Mouse (Mus musculus): ENCODE measurements around the gene Gm17535. TPM values are rescaled to one million over a fixed set of nuclear protein-coding genes. Genes with fewer than 3 reads are reported as not detected.
"Not testable (repeated sequence)": the region's sequence is repeated elsewhere in the genome, so short reads cannot be mapped to it uniquely, and the experiment has no call there.

The Gm17535 gene
- not detected for total RNA-seq (2021)
- long read RNA-seq, experiment 1 = 0 reads
- long read RNA-seq, experiment 2 = 0 reads

DNA sequence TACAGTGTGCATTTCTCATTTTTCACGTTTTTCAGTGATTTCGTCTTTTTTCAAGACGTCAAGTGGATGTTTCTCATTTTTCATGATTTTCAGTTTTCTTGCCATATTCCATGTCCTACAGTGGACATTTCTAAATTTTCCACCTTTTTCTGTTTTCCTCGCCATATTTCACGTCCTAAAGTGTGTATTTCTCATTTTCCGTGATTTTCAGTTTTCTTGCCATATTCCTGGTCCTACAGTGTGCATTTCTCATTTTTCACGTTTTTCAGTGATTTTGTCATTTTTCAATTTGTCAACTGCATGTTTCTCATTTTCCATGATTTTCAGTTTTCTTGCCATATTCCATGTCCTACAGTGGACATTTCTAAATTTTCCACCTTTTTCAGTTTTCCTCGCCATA, at the start of gene Gm17535:
TSS of gene Gm17535 (plus strand) at position 301 of the 400 bp plus-strand sequence.
- not testable (repeated sequence) for DNase-seq (ENCODE audit: low spot score)

DNA sequence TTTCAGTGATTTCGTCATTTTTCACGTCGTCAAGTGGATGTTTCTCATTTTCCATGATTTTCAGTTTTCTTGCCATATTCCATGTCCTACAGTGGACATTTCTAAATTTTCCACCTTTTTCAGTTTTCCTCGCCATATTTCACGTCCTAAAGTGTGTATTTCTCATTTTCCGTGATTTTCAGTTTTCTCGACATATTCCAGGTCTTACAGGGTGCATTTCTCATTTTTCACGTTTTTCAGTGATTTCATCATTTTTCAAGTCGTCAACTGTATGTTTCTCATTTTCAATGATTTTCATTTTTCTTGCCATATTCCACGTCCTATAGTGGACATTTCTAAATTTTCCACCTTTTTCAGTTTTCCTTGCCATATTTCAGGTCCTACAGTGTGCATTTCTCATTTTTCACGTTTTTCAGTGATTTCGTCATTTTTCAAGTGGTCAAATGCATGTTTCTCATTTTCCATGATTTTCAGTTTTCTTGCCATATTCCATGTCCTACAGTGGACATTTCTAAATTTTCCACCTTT, 33.9 kb upstream of the Gm17535 start, which contains the start of gene Gm10722:
TSS of gene Gm10722 (plus strand) at position 478 of the 528 bp plus-strand sequence.
- peak; percentile 1 for DNase-seq (ENCODE audit: low spot score)

DNA sequence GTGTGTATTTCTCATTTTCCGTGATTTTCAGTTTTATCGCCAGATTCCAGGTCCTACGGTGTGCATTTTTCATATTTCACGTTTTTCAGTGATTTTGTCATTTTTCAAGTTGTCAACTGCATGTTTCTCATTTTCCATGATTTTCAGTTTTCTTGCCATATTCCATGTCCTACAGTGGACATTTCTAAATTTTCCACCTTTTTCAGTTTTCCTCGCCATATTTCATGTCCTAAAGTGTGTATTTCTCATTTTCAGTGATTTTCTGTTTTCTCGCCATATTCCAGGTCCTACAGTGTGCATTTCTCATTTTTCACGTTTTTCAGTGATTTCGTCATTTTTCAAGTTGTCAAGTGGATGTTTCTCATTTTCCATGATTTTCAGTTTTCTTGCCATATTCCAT, 33.4 kb upstream of the Gm17535 start:
- DNase-seq (ENCODE audit: low spot score) = peak; percentile 26

DNA sequence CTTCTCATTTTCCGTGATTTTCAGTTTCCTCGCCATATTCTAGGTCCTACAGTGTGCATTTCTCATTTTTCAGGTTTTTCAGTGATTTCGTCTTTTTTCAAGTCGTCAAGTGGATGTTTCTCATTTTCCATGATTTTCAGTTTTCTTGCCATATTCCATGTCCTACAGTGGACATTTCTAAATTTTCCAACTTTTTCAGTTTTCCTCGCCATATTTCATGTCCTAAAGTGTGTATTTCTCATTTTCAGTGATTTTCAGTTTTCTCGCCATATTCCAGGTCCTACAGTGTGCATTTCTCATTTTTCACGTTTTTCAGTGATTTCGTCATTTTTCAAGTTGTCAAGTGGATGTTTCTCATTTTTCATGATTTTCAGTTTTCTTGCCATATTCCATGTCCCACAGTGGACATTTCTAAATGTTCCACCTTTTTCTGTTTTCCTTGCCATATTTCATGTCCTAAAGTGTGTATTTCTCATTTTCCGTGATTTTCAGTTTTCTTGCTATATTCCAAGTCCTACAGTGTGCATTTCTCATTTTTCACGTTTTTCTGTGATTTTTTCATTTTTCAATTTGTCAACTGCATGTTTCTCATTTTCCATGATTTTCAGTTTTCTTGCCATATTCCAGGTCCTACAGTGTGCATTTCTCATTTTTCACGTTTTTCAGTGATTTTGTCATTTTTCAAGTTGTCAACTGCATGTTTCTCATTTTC, 32.3 kb upstream of the Gm17535 start:
- peak; percentile 100 for DNase-seq (ENCODE audit: low spot score)

DNA sequence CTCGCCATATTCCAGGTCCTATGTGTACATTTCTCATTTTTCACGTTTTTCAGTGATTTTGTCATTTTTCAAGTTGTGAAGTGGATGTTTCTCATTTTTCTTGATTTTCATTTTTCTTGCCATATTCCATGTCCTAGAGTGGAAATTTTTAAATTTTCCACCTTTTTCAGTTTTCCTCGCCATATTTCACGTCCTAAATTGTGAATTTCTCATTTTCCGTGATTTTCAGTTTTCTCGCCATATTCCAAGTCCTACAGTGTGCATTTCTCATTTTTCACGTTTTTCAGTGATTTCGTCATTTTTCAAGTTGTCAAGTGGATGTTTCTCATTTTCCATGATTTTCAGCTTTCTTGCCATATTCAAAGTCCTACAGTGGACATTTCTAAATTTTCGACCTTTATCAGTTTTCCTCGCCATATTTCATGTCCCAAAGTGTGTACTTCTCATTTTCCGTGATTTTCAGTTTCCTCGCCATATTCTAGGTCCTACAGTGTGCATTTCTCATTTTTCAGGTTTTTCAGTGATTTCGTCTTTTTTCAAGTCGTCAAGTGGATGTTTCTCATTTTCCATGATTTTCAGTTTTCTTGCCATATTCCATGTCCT, 31.5 kb upstream of the Gm17535 start, which contains the start of gene Gm11168:
TSS of gene Gm11168 (plus strand) at position 553 of the 603 bp plus-strand sequence.
- not testable (repeated sequence) for DNase-seq (ENCODE audit: low spot score)

DNA sequence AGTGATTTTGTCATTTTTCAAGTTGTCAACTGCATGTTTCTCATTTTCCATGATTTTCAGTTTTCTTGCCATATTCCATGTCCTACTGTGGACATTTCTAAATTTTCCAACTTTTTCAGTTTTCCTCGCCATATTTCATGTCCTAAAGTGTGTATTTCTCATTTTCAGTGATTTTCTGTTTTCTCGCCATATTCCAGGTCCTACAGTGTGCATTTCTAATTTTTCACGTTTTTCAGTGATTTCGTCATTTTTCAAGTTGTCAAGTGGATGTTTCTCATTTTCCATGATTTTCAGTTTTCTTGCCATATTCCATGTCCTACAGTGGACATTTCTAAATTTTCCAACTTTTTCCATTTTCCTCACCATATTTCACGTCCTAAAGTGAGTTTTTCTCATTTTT, 28.2 kb upstream of the Gm17535 start:
- DNase-seq (ENCODE audit: low spot score) = not testable (repeated sequence)

DNA sequence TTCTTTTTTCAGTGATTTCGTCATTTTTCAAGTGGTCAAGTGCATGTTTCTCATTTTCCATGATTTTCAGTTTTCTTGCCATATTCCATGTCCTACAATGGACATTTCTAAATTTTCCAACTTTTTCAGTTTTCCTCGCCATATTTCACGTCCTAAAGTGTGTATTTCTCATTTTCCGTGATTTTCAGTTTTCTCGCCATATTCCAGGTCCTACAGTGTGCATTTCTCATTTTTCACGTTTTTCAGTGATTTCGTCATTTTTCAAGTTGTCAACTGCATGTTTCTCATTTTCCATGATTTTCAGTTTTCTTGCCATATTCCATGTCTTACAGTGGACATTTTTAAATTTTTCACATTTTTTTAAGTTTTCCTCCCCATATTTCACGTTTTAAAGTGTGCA, 27.8 kb upstream of the Gm17535 start:
- DNase-seq (ENCODE audit: low spot score) = peak; percentile 95

DNA sequence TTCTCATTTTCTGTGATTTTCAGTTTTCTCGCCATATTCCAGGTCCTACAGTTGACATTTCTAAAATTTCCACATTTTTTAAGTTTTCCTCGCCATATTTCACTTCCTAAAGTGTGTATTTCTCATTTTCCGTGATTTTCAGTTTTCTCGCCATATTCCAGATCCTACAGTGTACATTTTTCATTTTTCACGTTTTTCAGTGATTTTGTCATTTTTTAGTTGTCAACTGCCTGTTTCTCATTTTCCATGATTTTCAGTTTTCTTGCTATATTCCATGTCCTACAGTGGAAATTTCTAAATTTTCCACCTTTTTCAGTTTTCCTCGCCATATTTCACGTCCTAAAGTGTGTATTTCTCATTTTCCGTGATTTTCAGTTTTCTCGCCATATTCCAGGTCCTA, 27.1 kb upstream of the Gm17535 start:
- not testable (repeated sequence) for DNase-seq (ENCODE audit: low spot score)

DNA sequence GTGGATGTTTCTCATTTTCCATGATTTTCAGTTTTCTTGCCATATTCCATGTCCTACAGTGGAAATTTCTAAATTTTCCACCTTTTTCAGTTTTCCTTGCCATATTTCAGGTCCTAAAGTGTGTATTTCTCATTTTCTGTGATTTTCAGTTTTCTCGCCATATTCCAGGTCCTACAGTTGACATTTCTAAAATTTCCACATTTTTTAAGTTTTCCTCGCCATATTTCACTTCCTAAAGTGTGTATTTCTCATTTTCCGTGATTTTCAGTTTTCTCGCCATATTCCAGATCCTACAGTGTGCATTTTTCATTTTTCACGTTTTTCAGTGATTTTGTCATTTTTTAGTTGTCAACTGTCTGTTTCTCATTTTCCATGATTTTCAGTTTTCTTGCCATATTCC, 25.1 kb upstream of the Gm17535 start:
- DNase-seq (ENCODE audit: low spot score) = not testable (repeated sequence)

DNA sequence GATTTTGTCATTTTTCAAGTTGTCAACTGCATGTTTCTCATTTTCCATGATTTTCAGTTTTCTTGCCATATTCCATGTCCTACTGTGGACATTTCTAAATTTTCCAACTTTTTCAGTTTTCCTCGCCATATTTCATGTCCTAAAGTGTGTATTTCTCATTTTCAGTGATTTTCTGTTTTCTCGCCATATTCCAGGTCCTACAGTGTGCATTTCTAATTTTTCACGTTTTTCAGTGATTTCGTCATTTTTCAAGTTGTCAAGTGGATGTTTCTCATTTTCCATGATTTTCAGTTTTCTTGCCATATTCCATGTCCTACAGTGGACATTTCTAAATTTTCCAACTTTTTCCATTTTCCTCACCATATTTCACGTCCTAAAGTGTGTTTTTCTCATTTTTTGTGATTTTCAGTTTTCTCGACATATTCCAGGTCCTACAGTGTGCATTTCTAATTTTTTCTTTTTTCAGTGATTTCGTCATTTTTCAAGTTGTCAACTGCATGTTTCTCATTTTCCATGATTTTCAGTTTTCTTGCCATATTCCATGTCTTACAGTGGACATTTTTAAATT, 22.3 kb upstream of the Gm17535 start:
- DNase-seq (ENCODE audit: low spot score) = not testable (repeated sequence)

DNA sequence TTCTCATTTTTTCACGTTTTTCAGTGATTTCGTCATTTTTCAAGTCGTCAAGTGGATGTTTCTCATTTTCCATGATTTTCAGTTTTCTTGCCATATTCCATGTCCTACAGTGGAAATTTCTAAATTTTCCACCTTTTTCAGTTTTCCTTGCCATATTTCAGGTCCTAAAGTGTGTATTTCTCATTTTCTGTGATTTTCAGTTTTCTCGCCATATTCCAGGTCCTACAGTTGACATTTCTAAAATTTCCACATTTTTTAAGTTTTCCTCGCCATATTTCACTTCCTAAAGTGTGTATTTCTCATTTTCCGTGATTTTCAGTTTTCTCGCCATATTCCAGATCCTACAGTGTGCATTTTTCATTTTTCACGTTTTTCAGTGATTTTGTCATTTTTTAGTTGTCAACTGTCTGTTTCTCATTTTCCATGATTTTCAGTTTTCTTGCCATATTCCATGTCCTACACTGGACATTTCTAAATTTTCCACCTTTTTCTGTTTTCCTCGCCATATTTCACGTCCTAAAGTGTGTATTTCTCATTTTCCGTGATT, 21.6 kb upstream of the Gm17535 start, which contains the start of gene Gm10721:
TSS of gene Gm10721 (plus strand) at position 408 of the 547 bp plus-strand sequence.
- not testable (repeated sequence) for DNase-seq (ENCODE audit: low spot score)

DNA sequence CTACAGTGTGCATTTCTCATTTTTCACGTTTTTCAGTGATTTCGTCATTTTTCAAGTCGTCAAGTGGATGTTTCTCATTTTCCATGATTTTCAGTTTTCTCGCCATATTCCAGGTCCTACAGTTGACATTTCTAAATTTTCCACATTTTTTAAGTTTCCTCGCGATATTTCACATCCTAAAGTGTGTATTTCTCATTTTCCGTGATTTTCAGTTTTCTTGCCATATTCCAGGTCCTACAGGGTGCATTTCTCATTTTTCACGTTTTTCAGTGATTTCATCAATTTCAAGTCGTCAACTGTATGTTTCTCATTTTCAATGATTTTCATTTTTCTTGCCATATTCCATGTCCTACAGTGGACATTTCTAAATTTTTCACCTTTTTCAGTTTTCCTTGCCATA, 19.0 kb upstream of the Gm17535 start, which contains the start of gene Gm10720:
TSS of gene Gm10720 (plus strand) at position 301 of the 400 bp plus-strand sequence.
- not testable (repeated sequence) for DNase-seq (ENCODE audit: low spot score)

DNA sequence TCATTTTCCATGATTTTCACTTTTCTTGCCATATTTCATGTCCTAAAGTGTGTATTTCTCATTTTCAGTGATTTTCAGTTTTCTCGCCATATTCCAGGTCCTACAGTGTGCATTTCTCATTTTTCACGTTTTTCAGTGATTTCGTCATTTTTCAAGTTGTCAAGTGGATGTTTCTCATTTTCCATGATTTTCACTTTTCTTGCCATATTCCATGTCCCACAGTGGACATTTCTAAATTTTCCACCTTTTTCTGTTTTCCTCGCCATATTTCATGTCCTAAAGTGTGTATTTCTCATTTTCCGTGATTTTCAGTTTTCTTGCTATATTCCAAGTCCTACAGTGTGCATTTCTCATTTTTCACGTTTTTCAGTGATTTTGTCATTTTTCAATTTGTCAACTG, 18.5 kb upstream of the Gm17535 start:
- peak; percentile 1 for DNase-seq (ENCODE audit: low spot score)

DNA sequence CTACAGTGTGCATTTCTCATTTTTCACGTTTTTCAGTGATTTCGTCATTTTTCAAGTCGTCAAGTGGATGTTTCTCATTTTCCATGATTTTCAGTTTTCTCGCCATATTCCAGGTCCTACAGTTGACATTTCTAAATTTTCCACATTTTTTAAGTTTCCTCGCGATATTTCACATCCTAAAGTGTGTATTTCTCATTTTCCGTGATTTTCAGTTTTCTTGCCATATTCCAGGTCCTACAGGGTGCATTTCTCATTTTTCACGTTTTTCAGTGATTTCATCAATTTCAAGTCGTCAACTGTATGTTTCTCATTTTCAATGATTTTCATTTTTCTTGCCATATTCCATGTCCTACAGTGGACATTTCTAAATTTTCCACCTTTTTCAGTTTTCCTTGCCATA, 17.3 kb upstream of the Gm17535 start, which contains the start of gene Gm10719:
TSS of gene Gm10719 (plus strand) at position 301 of the 400 bp plus-strand sequence.
- DNase-seq (ENCODE audit: low spot score) = not testable (repeated sequence)

DNA sequence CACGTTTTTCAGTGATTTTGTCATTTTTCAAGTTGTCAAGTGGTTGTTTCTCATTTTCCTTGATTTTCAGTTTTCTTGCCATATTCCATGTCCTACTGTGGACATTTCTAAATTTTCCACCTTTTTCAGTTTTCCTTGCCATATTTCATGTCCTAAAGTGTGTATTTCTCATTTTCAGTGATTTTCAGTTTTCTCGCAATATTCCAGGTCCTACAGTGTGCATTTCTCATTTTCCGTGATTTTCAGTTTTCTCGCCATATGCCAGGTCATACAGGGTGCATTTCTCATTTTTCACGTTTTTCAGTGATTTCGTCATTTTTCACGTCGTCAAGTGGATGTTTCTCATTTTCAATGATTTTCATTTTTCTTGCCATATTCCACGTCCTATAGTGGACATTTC, 15.5 kb upstream of the Gm17535 start:
- DNase-seq (ENCODE audit: low spot score) = not testable (repeated sequence)

DNA sequence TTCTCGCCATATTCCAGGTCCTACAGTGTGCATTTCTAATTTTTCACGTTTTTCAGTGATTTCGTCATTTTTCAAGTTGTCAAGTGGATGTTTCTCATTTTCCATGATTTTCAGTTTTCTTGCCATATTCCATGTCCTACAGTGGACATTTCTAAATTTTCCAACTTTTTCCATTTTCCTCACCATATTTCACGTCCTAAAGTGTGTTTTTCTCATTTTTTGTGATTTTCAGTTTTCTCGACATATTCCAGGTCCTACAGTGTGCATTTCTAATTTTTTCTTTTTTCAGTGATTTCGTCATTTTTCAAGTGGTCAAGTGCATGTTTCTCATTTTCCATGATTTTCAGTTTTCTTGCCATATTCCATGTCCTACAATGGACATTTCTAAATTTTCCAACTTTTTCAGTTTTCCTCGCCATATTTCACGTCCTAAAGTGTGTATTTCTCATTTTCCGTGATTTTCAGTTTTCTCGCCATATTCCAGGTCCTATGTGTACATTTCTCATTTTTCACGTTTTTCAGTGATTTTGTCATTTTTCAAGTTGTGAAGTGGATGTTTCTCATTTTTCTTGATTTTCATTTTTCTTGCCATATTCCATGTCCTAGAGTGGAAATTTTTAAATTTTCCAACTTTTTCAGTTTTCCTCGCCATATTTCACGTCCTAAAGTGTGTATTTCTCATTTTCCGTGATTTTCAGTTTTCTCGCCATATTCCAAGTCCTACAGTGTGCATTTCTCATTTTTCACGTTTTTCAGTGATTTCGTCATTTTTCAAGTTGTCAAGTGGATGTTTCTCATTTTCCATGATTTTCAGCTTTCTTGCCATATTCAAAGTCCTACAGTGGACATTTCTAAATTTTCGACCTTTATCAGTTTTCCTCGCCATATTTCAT, 14.3 kb upstream of the Gm17535 start:
- DNase-seq (ENCODE audit: low spot score) = peak; percentile 67

DNA sequence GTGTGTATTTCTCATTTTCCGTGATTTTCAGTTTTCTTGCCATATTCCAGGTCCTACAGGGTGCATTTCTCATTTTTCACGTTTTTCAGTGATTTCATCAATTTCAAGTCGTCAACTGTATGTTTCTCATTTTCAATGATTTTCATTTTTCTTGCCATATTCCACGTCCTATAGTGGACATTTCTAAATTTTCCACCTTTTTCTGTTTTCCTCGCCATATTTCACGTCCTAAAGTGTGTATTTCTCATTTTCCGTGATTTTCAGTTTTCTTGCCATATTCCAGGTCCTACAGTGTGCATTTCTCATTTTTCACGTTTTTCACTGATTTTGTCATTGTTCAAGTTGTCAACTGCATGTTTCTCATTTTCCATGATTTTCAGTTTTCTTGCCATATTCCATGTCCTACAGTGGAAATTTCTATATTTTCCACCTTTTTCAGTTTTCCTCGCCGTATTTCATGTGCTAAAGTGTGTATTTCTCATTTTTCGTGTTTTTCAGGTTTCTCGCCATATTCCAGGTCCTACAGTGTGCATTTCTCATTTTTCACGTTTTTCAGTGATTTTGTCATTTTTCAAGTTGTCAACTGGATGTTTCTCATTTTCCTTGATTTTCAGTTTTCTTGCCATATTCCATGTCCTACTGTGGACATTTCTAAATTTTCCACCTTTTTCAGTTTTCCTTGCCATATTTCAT, 11.9 kb upstream of the Gm17535 start:
- peak; percentile 82 for DNase-seq (ENCODE audit: low spot score)

DNA sequence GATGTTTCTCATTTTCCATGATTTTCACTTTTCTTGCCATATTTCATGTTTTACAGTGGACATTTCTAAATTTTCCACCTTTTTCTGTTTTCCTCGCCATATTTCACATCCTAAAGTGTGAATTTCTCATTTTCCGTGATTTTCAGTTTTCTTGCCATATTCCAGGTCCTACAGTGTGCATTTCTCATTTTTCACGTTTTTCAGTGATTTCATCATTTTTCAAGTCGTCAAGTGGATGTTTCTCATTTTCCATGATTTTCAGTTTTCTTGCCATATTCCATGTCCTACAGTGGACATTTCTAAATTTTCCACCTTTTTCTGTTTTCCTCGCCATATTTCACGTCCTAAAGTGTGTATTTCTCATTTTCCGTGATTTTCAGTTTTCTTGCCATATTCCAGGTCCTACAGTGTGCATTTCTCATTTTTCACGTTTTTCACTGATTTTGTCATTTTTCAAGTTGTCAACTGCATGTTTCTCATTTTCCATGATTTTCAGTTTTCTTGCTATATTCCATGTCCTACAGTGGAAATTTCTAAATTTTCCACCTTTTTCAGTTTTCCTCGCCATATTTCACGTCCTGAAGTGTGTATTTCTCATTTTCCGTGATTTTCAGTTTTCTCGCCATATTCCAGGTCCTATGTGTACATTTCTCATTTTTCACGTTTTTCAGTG, 11.0 kb upstream of the Gm17535 start, which contains the start of gene Gm10718:
TSS of gene Gm10718 (plus strand) at position 236 of the 673 bp plus-strand sequence.
- DNase-seq (ENCODE audit: low spot score) = peak; percentile 17

DNA sequence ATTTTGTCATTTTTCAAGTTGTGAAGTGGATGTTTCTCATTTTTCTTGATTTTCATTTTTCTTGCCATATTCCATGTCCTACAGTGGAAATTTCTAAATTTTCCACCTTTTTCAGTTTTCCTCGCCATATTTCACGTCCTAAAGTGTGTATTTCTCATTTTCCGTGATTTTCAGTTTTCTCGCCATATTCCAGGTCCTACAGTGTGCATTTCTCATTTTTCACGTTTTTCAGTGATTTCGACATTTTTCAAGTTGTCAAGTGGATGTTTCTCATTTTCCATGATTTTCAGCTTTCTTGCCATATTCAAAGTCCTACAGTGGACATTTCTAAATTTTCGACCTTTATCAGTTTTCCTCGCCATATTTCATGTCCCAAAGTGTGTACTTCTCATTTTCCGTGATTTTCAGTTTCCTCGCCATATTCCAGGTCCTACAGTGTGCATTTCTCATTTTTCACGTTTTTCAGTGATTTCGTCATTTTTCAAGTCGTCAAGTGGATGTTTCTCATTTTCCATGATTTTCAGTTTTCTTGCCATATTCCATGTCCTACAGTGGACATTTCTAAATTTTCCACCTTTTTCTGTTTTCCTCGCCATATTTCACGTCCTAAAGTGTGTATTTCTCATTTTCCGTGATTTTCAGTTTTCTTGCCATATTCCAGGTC, 10.3 kb upstream of the Gm17535 start:
- DNase-seq (ENCODE audit: low spot score) = peak; percentile 70
